Mouse (Mus musculus): ENCODE results near the gene Sspo. TPM values are rescaled to one million over a fixed set of nuclear protein-coding genes. Genes with fewer than 3 reads are reported as not detected.
A peak's percentile ranks its signal among the peaks of the same experiment; 100 is the strongest.

Gene Sspo
- total RNA-seq, 2 experiments from 2014 or later = not detected

- no peak for ATAC-seq (replicated peaks; ENCODE audit: poor library complexity)
Observed at GRCm38 (mm10) chr6:48435706-48436349, 12.2 kb upstream of the Sspo start.

- no peak for ATAC-seq (replicated peaks; ENCODE audit: poor library complexity)
Observed at GRCm38 (mm10) chr6:48437679-48438376, 10.2 kb upstream of the Sspo start.

DNA sequence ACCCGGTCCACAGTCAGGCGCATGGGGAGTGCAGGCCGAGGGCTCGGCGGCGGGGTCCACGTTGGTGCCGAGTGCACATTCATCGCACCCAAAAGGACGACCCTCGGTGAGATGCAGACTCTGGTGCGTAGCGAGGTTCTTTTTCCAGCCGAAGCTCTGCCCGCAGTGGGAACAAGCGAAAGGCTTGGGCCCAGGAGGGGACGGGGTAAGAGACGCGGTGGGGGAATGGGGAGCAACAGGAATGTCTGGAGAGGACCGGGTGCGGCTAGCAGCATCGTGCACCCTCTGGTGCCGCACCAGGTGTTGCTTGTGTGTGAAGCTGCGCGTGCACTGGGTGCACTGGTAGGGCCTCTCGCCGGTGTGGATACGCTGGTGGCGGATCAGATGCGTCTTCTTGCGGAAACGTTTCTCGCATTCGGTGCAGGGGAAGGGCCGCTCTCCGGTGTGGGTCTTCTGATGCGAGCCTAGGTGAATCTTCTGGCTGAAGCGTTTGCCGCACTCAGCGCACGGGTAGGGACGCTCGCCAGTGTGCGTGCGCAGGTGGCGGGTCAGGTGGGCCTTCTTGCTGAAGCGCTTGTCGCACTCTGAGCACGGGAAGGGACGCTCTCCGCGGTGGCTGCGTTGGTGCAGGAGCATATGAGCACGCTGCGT is 9.4 kb upstream of the Sspo start:
- ATAC-seq (replicated peaks; ENCODE audit: poor library complexity) = no peak

GRCm38 (mm10) chr6:48439654-48440053 is 8.4 kb upstream of the Sspo start:
- no peak for ATAC-seq (replicated peaks; ENCODE audit: poor library complexity)

DNA sequence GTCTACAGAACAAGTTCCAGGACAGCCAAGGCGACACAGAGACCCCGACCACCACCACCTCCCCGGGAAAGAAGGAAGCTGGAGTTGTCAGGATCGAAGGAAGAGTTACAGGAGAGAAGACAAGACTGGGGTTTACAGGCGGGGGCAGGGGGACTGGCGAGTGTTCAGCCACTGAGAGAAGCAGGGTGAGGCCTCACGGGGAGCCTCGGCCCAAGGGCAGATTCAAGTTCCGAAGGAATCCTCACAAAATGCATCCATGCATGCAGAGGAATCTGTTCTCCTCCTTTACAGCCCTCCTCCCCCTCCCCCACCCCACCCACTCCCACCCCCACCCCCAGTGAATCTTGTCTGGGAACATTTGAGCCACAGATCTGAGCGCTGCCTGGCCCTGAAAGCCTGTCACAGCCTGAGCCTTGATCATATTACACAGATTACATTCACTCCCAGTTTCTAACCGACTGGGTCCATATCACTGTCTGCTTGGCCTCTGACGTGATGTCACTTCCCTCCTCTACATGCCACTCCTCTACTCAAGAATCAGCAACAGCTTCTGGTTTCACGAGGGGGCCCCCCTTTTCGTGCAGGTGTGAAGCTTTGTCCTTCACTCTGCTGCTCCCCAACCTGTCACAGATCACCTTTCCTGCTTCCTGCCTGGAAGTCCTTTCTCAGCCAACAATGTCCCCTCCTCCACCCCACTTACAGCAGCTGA is 7.6 kb upstream of the Sspo start:
- no peak for ATAC-seq (replicated peaks; ENCODE audit: poor library complexity)

GRCm38 (mm10) chr6:48443592-48444309 is 4.3 kb upstream of the Sspo start:
- peak; percentile 81 for ATAC-seq (replicated peaks; ENCODE audit: poor library complexity)

GRCm38 (mm10) chr6:48444310-48445180 is 3.5 kb upstream of the Sspo start:
- ATAC-seq (replicated peaks; ENCODE audit: poor library complexity) = peak; percentile 34; the same call in 1 of the 2 replicates

- peak; percentile 30 for ATAC-seq (replicated peaks; ENCODE audit: poor library complexity)
Observed at GRCm38 (mm10) chr6:48445181-48446101, 2.6 kb upstream of the Sspo start, which contains the start of gene Zfp467. Gene Zfp467, minus strand, starts transcription at chr6:48445825.

DNA sequence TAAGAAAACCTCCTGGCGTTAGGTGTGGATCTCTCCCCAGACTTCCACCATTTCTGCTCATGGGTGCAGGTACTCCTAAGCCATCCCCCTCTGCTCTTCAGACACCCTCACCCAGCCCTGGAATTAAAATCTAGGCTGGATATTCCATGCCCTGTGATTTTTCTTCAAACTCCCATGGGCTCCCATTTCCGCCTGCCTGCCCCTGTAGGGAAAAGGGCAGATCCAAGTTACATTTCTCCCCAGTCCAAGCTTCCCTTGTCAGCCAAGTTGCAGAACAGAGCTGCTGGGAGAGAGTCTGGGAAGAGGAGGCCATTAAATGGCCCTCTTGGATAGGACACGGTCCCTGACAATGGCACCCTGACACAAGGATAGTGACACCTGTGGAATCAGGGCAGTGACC is 1.8 kb upstream of the Sspo start:
- ATAC-seq (replicated peaks; ENCODE audit: poor library complexity) = no peak

- no peak for ATAC-seq (replicated peaks; ENCODE audit: poor library complexity)
Observed at GRCm38 (mm10) chr6:48446896-48447295, 1.1 kb upstream of the Sspo start.

GRCm38 (mm10) chr6:48448527-48448926 is 498 bp downstream of the Sspo start:
- ATAC-seq (replicated peaks; ENCODE audit: poor library complexity) = no peak

DNA sequence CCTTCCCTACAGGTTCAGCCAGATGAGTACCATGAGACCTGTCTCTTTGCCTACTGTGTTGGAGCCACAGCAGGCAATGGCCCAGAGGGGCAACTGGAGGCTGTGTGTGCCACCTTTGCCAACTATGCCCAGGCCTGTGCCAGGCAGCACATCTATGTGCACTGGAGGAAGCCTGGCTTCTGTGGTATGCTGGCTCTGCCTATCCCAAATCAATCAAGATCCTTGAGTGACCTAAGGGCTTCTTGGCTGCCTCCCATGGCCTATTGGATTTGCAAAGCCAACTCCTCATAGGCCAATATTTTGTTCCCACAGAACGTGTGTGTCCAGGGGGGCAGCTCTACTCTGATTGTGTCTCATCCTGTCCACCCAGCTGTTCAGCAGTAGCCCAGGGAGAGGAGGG is 4.1 kb downstream of the Sspo start:
- ATAC-seq (replicated peaks; ENCODE audit: poor library complexity) = no peak

- no peak for ATAC-seq (replicated peaks; ENCODE audit: poor library complexity)
Observed at GRCm38 (mm10) chr6:48452771-48453170, 4.7 kb downstream of the Sspo start.

GRCm38 (mm10) chr6:48464966-48465679 is 17.1 kb downstream of the Sspo start:
- ATAC-seq (replicated peaks; ENCODE audit: poor library complexity) = no peak

- ATAC-seq (replicated peaks; ENCODE audit: poor library complexity) = no peak
Observed at GRCm38 (mm10) chr6:48466715-48467114, 18.7 kb downstream of the Sspo start.

DNA sequence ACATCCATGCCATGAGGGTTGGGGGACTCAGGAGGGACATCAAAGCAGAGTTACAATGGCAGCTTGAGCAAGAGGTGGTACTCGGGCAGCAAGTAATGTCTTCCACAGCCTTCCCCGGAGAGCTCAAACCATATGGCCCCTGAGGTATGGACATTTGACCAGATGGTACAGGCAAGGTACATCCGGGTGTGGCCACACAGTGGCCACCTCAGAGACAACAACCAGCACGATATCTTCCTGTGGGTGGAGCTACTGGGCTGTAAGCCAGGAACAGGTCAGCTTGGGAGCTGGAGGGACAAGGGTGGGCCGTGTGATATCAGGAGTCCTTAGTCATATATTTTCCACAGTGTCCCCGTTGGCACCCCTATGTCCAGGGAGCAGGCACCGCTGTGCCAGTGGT is 19.5 kb downstream of the Sspo start:
- ATAC-seq (replicated peaks; ENCODE audit: poor library complexity) = no peak

- ATAC-seq (replicated peaks; ENCODE audit: poor library complexity) = no peak
Observed at GRCm38 (mm10) chr6:48470739-48471138, 22.7 kb downstream of the Sspo start.

DNA sequence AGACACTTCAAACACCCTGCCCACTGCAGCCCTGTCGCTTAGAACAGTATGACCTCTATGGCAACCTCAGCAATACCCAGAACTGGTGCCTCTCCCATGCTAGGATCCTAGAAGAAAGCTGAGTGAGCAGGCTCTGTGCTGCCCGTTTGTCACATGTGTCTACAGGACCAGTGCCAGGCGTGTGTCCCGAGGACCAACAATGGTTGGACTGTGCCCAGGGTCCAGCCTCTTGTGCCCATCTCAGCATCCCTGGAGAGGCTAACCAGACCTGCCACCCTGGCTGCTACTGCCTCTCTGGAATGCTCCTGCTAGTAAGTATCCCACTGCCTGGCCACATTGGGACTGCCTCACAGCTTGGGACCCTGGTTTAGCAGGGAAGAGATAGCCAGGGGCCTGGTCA is 30.4 kb downstream of the Sspo start:
- no peak for ATAC-seq (replicated peaks; ENCODE audit: poor library complexity)
